Mouse (Mus musculus): ENCODE measurements around the gene Prrt3. TPM values are rescaled to one million over a fixed set of nuclear protein-coding genes. Genes with fewer than 3 reads are reported as not detected.

The Prrt3 gene
- polyA plus RNA-seq, 1 experiment = 46.3 TPM

DNA sequence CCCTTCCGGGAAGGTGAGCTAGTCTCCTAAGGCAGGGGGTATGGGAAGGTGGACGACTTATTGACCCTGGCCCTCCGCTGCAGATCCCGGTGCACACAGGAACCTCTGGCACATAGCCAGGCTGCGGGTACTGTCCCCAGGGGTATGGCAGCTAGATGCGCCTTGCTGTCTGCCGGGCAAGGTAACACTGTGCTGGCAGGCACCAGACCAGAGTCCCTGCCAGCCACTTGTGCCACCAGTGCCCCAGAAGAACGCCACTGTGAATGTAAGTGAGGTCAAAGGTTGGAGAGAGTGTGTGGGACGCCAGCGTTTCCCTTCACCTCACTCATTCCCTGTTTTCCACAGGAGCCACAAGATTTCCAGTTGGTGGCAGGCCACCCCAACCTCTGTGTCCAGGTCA, 22.8 kb downstream of the Prrt3 start:
- TF ChIP-seq POLR2A (IDR thresholded peaks at IDR 0.05; ENCODE audit: extremely low read depth, insufficient read depth, low read length) (no peak), CTCF (IDR thresholded peaks at IDR 0.05; ENCODE audit: extremely low read depth, insufficient read depth, low read length) (no peak)

GRCm38 (mm10) chr6:113477353-113477752, 24.4 kb downstream of the Prrt3 start:
- H3K27ac ChIP-seq (ENCODE audit: insufficient read depth, low read length) = no peak overlapping the region
- no peaks in the 10 kb centered on the region for H3K4me1 ChIP-seq (ENCODE audit: control insufficient read depth, insufficient read depth, low read length)
- TF ChIP-seq CTCF (IDR thresholded peaks at IDR 0.05; ENCODE audit: extremely low read depth, insufficient read depth, low read length) (no peak), POLR2A (IDR thresholded peaks at IDR 0.05; ENCODE audit: extremely low read depth, insufficient read depth, low read length) (no peak)
- no peak overlapping the region for H3K4me3 ChIP-seq (ENCODE audit: insufficient read depth, low read length)

More for the DNA sequence above, 22.8 kb downstream of the Prrt3 start:
- Histone ChIP-seq H3K4me1 (ENCODE audit: control insufficient read depth, insufficient read depth, low read length) (no peaks in the 10 kb centered on the region), H3K4me3 (ENCODE audit: insufficient read depth, low read length) (no peak overlapping the region), H3K27ac (ENCODE audit: insufficient read depth, low read length) (no peak overlapping the region)

DNA sequence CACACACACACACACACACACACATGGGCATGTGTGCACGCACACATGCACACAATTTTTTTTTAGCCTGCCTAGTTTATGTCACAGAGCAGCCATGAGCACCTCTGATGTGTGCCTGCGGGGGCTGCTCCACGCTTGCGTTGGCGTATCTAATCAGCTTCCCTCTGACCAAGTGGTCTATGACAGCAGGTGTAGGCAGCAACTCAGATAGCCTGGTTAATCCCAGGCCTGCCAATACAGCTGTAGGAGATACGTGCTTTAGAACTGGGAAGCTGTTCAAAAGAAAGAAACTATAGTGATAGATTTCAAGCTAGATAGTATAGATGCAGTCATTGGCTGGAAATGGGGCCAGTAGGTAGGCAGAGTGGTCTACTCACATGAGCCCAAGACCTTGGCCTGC, 28.0 kb downstream of the Prrt3 start:
- Histone ChIP-seq H3K27ac (ENCODE audit: insufficient read depth, low read length) (no peak overlapping the region), H3K4me3 (ENCODE audit: insufficient read depth, low read length) (no peak overlapping the region), H3K4me1 (ENCODE audit: control insufficient read depth, insufficient read depth, low read length) (no peaks in the 10 kb centered on the region)
- TF ChIP-seq POLR2A (IDR thresholded peaks at IDR 0.05; ENCODE audit: extremely low read depth, insufficient read depth, low read length) = no peak
- no peak for TF ChIP-seq CTCF (IDR thresholded peaks at IDR 0.05; ENCODE audit: extremely low read depth, insufficient read depth, low read length)

DNA sequence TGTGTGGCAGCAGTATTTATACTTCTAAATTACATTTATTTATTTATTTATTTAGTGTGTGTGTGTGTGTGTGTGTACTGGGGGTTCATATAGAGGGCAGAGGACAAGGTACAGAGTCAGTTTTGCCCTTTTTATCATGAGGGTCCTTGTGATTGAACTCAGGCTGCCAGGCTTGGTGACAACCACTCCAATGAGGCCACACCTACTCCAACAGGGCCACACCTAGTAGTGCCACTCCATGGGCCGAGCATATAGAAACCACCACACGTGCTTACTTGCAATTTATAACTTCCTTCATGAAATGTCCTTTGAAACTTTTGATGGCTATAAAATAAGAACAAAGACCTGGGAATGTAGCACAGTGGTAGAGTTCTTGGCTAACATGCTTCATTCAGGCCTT, 28.5 kb downstream of the Prrt3 start:
- H3K4me1 ChIP-seq (ENCODE audit: control insufficient read depth, insufficient read depth, low read length) = no peaks in the 10 kb centered on the region
- TF ChIP-seq CTCF (IDR thresholded peaks at IDR 0.05; ENCODE audit: extremely low read depth, insufficient read depth, low read length) (no peak), POLR2A (IDR thresholded peaks at IDR 0.05; ENCODE audit: extremely low read depth, insufficient read depth, low read length) (no peak)
- H3K27ac ChIP-seq (ENCODE audit: insufficient read depth, low read length) = no peak overlapping the region
- H3K4me3 ChIP-seq (ENCODE audit: insufficient read depth, low read length) = no peak overlapping the region

- Histone ChIP-seq H3K4me3 (ENCODE audit: insufficient read depth, low read length) (no peak overlapping the region), H3K4me1 (ENCODE audit: control insufficient read depth, insufficient read depth, low read length) (no peaks in the 10 kb centered on the region), H3K27ac (ENCODE audit: insufficient read depth, low read length) (no peak overlapping the region)
- TF ChIP-seq CTCF (IDR thresholded peaks at IDR 0.05; ENCODE audit: extremely low read depth, insufficient read depth, low read length) = no peak
- no peak for TF ChIP-seq POLR2A (IDR thresholded peaks at IDR 0.05; ENCODE audit: extremely low read depth, insufficient read depth, low read length)
These were observed 29.7 kb downstream of the Prrt3 start for GRCm38 (mm10) chr6:113472061-113472460.

GRCm38 (mm10) chr6:113471297-113471936, 30.3 kb downstream of the Prrt3 start, which contains the start of gene Il17rc:
Gene Il17rc, plus strand, starts transcription at chr6:113471427.
- no peak for TF ChIP-seq POLR2A (IDR thresholded peaks at IDR 0.05; ENCODE audit: extremely low read depth, insufficient read depth, low read length)
- no peak for TF ChIP-seq CTCF (IDR thresholded peaks at IDR 0.05; ENCODE audit: extremely low read depth, insufficient read depth, low read length)
- H3K27ac ChIP-seq (ENCODE audit: insufficient read depth, low read length) = no peak within 1 kb of the TSS
- H3K4me3 ChIP-seq (ENCODE audit: insufficient read depth, low read length) = no peak within 1 kb of the TSS
- H3K4me1 ChIP-seq (ENCODE audit: control insufficient read depth, insufficient read depth, low read length) = no peaks in the 10 kb centered on the region

- no peaks in the 10 kb centered on the region for H3K4me1 ChIP-seq (ENCODE audit: control insufficient read depth, insufficient read depth, low read length)
- H3K27ac ChIP-seq (ENCODE audit: insufficient read depth, low read length) = no peak overlapping the region
- peak; percentile 55; the same call in 1 of the 2 replicates for TF ChIP-seq POLR2A (IDR thresholded peaks at IDR 0.05; ENCODE audit: extremely low read depth, insufficient read depth, low read length)
- TF ChIP-seq CTCF (IDR thresholded peaks at IDR 0.05; ENCODE audit: extremely low read depth, insufficient read depth, low read length) = peak; percentile 68
- peak overlapping the region; percentile 28 for H3K4me3 ChIP-seq (ENCODE audit: insufficient read depth, low read length)
These were observed 32.3 kb downstream of the Prrt3 start for GRCm38 (mm10) chr6:113469432-113469831.

DNA sequence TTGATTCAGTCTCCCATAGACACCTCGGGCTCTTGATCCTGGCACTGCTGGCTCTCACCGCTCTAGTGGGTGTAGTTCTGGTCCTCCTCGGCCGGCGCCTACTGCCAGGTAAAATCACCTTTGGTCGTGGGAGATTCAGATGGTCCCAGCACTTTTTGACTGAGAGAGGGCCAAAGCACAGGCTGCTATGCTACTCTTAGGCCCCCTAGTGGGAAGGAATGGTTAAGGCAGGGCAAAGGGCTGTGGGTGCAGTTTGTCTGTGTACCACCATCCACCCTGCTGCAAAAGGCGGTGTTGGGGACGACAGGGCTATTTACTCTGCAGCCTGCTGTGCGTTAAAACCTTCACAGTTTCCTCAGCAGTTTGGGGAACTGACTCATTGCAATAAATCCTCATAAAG, 32.7 kb downstream of the Prrt3 start:
- peak overlapping the region; percentile 28 for H3K4me3 ChIP-seq (ENCODE audit: insufficient read depth, low read length)
- H3K27ac ChIP-seq (ENCODE audit: insufficient read depth, low read length) = no peak overlapping the region
- H3K4me1 ChIP-seq (ENCODE audit: control insufficient read depth, insufficient read depth, low read length) = no peaks in the 10 kb centered on the region
- TF ChIP-seq POLR2A (IDR thresholded peaks at IDR 0.05; ENCODE audit: extremely low read depth, insufficient read depth, low read length) = no peak
- TF ChIP-seq CTCF (IDR thresholded peaks at IDR 0.05; ENCODE audit: extremely low read depth, insufficient read depth, low read length) = peak; percentile 78

GRCm38 (mm10) chr6:113468512-113468911, 33.2 kb downstream of the Prrt3 start:
- Histone ChIP-seq H3K4me3 (ENCODE audit: insufficient read depth, low read length) (no peak overlapping the region), H3K4me1 (ENCODE audit: control insufficient read depth, insufficient read depth, low read length) (no peaks in the 10 kb centered on the region), H3K27ac (ENCODE audit: insufficient read depth, low read length) (no peak overlapping the region)
- no peak for TF ChIP-seq CTCF (IDR thresholded peaks at IDR 0.05; ENCODE audit: extremely low read depth, insufficient read depth, low read length)
- TF ChIP-seq POLR2A (IDR thresholded peaks at IDR 0.05; ENCODE audit: extremely low read depth, insufficient read depth, low read length) = no peak

DNA sequence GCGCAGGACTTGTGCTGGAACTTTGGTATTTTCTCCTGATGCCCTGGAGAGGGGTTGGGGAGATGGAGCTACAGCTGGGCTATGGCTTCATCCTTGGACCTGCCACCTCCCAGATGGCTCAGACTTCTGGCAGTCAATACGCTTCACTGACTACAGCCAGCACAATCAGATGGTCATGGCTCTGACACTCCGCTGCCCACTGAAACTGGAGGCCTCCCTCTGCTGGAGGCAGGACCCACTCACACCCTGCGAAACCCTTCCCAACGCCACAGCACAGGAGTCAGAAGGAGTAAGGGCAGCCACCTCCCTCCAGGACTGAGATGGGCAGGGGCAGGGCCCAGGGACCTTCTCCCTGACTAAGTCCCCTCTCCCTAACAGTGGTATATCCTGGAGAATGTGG, 36.1 kb downstream of the Prrt3 start:
- H3K4me1 ChIP-seq (ENCODE audit: control insufficient read depth, insufficient read depth, low read length) = no peaks in the 10 kb centered on the region
- no peak overlapping the region for H3K4me3 ChIP-seq (ENCODE audit: insufficient read depth, low read length)
- TF ChIP-seq POLR2A (IDR thresholded peaks at IDR 0.05; ENCODE audit: extremely low read depth, insufficient read depth, low read length) = no peak
- H3K27ac ChIP-seq (ENCODE audit: insufficient read depth, low read length) = no peak overlapping the region
